Mouse (Mus musculus) skeletal muscle tissue, adult 2 months (tissue): Measurements from ENCODE around the gene Slc34a3.

Experiments used
- DNase-seq: peaks from one replicate; pipeline ENCODE4 v3.0.0-alpha.2; 2012; ENCODE audit warnings: low read depth, low spot score

Slc34a3 gene

DNA sequence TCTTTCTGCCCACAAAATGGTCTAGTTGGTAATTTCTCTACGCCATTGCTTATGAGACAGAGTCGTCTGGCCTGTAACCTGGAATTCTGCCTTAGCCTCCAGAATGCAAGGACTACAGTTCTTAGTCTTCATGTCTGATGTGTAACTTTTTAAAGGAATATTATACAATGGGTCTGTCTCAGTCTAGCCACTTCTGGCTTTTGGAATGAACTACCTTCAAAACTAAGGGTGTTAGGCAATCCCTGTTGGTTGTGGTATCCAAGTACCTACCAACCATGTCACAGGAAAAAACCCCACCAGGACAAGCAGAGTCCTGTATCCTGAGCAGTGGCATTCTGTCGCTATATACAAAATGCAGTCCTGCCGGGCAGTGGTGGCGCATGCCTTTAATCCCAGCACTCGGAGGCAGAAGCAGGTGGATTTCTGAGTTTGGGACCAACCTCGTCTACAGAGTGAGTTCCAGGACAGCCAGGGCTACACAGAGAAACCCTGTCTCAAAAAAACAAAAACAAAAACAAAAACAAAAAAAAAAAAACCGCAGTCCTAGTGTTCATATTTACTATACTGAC, 8.3 kb downstream of the Slc34a3 start:
- no peak for DNase-seq

DNA sequence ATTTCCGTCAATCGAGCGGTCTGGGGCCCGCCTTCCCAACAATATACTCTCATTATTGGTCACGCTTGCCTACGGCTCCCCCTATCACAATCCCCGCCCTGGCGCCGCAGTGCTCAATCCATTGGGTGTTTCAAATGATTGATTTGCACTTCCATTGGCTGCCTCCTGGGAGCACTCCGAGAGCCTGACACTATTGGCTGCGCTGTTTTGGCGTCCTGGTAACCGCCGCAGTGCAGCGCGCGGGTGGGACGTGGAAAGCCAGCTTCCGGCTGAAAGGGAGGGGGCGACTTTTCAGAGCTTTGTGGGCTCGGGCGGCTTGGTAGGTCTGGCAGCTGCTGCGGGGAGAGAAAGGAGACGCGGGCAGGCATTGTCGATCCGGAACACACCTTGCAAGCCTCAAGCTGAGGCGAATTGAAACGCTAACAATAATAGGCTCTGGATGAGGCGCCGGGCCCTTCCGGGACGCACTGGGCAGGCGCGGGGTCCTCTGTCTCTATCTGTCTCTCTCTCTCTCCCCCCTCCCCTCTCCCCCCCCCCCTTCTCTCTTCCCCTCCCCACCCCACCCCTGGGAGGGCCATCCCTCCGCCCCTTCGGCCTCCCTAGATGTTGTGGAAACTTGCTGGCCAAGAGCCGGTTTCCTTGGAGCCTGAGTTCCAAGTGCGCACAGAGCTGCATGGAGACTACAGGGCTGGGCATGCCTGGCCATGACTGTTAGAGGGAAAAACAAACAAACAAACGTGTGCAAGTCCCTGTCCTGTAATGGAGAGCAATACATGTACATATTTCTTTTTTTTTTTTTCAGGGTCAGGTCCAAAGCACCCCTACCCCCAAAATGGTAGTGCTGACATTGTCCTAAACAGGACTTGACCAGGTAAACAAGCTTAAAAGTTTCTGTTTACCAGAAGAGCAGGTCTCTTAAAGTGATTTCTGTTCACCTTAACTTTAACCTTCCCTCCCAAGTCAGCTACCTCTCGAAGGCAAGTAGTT, 9.1 kb downstream of the Slc34a3 start:
- peak; percentile 100 for DNase-seq

DNA sequence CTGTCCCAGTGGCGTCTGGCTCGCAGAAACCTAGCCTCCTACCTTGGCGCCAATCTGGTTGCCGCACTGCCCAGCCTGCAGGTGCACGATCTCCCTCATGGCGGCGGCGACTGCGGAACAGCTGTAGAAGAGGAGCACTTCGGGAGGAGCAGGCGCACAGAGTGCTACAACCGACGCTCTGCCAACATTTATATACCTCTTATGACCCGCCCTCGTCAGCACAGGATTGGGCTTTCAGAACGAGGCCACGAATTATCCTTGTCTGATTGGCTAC, 9.7 kb downstream of the Slc34a3 start, which contains the start of gene Tubb4b:
TSS of gene Tubb4b (minus strand) at position 211 of the 274 bp plus-strand sequence.
- DNase-seq, result no peak

DNA sequence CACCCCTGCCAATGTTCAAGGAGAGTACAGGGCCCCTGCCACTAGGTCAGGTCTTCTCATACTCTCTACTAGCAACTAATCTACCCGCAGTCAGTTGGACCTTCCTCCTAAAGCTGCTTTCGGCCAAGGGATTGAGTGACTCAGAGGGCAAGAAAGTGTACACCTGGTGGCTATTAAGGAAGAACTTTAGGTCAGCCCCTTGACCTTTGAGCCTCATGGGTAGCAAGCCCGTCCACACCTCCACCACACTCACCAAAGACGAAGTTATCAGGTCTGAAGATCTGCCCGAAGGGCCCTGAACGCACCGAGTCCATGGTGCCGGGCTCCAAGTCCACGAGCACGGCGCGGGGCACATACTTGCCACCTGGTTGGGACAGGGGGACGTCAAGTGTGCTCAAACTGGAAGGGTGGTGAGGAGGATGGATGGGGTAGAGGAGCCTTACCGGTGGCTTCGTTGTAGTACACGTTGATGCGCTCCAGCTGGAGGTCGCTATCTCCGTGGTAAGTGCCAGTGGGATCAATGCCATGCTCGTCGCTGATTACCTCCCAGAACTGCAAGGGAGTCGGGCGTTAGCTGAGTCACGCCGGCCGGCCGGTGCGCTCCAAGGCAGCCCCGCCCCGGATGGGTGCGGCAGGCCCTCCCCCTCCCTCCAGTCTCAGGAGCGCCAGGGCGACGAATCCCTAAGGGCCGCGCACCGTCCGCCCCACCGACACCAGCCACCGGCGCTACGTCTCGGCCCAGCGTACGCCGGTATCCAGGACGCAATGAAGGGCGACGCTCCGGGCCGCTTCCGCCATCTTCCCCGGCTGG, 10.3 kb downstream of the Slc34a3 start:
- peak; percentile 86 for DNase-seq

DNA sequence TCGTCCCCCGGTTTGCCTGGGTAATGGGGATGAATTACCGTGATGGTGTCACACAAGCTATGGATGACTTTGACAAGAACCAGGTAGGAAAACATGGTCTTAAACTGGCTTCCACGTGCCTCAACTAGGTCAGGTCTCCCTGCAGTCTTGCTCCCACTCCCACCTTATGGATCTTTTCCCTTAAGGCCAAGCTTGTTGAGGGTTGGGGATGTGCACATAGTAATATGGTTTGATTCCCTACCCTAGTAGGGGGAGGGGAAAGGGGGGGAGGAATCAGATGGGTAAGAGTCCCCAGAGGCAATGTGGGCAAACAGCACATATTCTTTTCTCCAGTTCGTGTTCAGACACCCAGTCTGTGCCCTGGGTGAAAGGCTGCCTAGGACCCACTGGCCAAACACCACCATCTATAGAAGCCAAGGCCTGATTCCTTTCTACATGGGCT, 12.8 kb downstream of the Slc34a3 start:
- no peak for DNase-seq

DNA sequence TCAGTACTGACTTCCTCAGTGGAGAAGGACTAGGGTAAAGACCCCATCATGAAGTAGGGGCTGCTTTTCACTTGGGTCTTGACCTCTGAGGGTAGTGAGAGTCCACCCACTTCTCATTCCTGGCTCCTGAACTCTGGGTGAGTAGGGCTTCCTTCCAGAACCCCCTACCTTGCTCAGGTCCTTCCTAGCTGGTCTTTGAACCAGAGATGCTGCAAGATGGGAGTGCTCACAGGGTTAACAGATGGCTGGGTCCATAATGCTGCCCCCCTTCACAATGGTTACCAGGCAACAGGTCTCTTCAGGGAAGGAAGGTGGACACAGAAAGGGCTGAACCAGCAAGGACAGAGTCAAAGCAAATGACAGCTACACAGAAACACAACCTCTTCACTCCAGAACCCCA, 15.7 kb downstream of the Slc34a3 start, which contains the start of gene Fam166a:
TSS of gene Fam166a (plus strand) at position 301 of the 400 bp plus-strand sequence.
- no peak for DNase-seq

DNA sequence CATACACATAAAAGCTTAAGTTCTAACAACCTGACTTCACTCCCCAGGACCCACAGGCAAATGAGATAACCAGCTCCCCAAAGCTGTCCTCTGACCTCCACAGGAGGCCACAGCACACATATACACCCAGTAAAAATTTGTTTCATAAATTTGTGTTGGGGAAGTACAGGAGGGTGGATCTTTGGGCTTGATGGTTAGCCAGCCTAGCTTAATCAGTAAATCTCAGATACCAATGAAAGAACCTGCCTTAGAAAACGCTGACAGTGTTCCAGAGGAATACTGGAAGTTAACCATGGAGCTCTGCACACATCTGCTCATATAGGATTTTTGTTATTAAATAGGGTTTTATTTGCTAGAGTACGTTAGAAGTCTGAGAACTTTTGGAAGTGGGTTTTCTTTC, 16.5 kb downstream of the Slc34a3 start:
- DNase-seq, result no peak

DNA sequence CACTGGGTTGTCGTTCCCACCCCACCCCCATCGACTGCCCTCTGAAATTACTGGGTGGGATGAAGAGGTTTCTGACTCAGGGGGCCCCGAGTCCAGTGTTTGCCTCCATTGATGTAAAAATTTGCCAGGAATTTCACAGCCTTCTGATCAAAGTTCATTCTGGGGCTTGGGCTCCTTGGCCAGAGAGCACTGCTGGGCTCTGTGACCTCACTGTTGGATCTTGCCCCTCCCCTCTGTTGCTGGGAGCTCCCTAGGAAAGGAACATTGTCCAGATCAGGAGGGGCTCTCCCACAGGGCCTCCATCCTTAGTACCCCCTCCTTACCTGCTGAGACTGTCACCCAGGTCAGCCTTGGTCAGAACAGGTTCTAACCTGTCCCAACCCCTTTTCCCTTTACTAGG, 19.7 kb downstream of the Slc34a3 start, which contains the start of gene Stpg3:
TSS of gene Stpg3 (minus strand) at position 194 of the 400 bp plus-strand sequence.
- DNase-seq, result no peak

DNA sequence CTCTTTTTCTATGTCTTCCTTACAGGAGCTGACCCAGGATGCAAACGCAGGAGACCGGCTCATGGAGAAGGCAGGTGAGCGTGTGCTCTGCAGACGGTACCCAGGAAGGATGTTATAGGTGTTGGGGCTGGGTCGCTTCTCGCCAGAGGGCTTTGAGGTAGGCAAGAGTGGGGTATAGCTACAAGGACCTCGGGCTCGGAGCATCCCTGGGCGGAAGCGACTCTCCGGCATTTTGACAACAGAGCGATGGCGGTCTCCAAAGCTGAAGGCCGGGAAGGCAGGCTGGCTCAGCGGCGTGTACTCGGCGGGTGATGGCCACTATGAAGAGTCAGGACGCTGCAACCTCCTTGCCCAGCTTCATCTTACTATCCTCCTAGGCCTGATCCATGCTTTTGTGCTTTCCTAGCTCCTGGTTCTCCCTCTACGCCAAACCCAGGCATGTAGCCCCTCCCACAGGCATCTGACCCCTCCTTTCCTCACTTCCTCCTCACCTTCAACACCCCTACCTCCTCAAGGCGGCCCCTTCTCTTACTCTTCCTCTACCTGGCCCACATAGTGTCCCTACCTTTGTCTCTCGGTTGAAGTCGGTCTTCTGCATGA, 20.8 kb downstream of the Slc34a3 start:
- no peak for DNase-seq

DNA sequence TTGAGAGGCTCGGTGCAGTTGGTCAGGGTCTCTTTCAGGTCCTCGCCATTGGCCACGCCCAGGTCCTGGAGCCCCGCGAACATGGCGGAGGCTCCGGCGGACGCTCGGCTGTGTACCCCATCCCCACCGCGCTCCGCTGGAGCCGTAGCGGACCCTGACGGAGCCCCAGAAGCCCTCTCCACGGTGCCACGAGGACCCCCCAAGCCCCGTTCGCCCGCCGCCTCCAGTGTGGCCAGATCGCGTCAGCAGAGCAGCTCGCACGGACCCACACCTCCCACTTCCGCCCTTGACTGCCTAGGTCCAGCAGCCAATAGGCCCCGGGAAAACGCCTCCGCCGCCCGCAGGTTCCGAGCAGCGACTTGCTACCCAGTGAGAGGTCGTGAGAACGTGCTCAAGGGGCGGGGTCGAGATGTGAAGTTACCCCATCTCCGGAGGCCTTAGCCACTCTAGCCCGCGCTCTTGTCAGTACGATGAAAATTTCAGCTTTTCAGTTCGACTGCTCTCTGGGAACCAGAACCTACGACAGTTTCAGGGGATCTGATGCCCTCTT, 23.0 kb downstream of the Slc34a3 start, which contains the start of gene Nelfb:
TSS of gene Nelfb (minus strand) at position 369 of the 550 bp plus-strand sequence.
- peak; percentile 75 for DNase-seq

DNA sequence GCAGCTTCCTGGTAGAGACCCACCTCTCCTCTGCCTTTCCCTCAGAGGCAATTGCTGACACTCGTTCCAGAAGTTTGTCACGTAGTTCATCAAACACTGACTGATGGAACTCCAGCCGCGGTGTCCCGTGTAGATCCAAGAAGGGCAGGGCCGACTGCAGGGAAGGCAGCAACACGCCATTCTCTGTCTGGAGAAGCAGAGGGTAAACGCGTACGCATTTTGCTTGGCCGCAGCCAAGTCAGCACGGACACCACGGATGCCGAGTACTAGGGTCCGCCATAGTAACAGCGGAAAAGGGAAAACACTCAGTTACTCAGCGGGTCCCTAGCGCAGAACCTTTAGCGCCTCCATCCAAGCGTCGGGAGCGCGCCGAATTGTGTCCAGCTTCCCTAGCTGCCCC, 23.5 kb downstream of the Slc34a3 start:
- DNase-seq, result no peak

DNA sequence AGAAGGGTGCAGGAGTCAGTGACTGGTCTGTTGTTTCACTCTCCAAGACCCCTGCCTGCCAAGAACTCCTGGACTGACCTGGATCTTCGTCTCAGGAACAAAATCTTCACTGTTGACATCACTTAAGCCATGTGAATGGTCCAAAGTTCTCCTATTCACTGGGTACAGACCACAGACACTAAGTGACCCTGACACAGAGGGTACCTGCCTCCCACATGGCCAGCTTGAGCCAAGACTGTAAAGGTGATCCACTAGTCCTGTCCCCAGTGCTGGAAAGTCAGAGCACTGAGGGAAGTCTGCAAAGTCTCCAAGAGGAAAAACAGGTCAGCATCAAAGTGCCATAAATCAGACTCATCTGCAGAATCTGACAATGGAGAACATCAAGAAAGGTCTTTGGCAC, 26.6 kb downstream of the Slc34a3 start:
- DNase-seq, result no peak

DNA sequence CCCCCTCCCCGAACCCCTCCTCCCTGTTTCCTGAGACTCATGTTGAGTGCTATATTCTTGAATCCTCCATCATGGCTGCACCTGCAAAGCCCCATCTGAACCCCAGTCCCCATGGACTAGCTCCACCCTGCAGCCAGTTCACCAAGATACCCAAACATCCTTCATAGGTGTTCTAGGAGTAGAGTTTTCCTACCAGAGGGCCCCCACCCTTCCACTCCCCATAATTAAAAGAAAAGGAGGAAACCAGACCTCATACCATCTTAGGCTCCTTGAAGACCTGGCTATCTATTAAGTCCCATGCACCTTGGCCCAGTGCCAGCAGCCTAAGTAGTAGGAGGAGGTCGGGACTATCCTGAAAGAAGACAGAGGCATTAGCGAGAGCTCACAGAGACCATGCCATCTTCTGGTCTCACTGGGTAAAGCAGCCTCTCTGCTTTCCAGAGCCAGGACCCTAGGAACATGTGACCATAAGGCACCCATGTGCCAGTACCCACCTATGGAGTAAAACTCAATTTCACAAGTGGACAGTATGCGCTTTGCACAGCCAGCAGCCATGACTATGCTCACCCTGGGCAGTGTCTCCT, 30.4 kb downstream of the Slc34a3 start:
- DNase-seq, result no peak

DNA sequence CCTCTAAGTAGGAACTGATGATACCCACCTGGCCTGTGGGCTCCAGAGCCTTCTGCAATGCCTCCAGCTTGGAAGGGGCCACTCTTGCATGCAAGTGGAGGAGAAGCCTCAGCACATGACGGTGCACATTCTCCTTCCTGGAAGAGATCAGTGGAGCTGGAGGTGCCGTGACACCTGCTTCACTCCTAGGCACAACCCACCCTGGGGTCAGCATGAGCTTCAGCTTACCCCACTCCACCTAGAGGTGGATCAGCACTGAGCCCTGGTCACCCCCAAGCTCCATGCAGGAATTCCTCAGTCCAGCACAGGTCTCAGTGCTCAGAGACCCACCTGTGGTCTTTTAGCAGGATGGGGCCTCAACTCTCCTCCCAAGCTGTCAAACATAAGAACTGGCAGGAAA, 33.5 kb downstream of the Slc34a3 start:
- DNase-seq, result no peak

DNA sequence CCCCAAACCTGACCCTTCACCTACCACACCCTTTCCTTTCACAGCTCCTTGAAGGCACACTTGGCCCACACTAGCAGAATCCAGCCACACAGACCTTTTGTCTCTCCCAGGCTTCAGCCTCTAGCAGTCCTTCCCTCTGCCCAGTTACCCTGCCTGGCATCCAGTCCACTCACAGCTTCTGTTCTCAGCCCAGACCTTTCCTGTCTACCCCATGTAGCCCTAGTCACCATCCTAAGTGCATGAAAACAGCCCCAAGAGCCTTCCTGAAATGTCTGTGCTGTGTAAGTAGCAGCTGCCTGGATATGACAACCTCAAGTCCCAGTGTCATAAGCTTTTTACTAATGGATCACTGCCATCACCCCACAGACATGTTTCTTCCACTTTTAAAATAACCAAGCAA, 36.2 kb downstream of the Slc34a3 start:
- DNase-seq, result no peak

DNA sequence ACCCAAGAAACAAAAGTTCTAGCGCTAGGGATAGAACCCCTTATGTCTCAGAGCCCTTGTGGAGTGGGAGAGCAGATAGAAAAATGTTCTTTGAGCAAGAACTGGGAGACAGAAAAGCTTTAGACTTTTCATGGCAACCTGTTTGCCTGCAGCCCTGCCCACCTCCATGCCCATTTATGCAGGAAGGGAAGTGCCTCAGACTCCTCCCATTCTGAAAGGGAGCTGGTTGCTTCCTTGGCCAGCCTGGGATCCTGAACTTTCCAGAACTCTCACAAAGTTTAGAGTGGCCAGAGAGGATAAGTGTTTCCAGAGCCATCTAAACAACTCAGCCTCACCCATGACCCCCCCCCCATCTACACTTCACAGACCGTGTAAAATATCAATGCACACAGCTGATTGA, 37.0 kb downstream of the Slc34a3 start:
- no peak for DNase-seq

DNA sequence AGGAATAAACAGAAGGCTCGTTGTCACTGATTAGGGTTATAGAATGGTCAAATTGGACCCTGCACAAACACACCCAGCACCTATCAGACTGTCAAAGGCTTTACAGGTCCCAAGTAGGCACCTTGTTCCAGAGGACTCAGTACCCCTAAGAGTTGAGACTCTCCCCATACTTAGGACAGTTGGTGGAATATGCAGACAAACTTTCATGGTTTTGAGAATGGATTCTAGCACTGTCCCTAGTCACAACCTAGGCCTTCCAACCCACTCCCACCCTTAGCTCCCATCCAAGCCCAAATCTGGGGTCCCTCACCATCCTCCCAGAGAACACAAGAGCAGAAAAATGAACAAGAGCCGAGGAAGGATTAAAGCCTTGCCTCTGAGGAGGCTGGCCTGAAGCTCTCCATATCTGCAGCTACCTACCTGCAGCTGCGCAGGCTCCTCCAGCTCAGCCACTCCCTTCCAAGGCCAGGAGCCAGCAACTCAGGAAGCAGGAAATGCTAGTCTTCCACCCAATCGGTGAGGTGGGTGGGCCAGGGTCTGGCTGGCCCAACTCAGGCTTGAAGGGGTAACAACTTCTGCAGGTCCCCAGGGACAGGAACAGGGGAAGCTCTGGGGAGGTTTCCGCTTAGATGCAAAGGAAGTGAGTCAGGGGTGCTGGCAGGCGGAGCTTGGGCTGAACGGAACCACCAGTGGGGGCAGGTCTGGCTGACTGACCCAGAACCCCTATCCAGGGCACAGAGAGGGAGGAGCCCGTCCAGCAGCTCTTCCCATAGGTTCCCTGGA, 37.8 kb downstream of the Slc34a3 start, which contains the start of gene Tor4a:
TSS of gene Tor4a (minus strand) at position 715 of the 783 bp plus-strand sequence.
- peak; percentile 85 for DNase-seq

DNA sequence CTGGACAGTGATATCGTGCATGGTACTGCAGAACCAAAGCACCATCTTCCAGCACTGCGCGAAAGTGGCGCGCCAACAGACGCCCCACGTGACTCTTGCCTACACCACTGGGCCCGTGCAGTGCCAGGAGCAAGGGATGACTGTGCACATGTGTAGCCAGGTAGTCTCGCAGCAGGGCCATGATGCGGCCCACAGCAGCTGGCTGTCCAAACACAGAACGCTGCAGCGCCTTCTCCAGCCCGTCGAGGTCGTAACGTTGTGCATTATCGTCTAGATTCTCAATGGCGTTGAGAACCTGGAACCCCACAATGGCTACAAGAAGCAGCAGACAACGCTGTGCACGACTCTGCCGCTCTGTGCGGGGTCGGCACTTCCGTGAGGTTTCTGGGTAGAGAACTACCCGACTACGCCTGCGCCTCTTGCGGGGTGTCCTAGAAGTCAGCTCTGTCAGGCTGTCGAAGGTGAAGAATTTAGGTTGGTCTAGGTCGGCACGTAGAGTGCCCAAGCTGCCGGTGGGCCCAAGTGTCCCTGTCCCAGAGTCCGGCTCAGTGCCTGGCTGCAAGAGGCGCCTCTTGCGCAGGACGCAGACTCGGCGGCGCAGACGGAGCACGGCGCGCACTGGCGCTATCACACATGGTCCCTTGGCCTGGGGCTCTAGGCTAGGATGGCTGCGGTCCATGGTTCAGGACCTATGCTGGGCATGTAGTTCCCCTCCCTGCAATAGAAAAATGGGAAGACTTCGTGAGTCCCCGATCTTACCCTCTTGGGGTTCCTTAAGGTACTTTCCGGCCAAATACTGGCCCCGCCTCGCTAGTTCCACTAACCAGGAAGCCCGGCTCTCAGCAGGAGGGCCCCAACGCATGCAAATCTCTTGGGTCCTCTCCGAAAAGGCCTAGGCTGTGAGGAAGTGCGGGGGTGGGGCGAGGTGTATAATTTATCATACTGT, 38.7 kb downstream of the Slc34a3 start:
- no peak for DNase-seq
